Mouse (Mus musculus) hindbrain, embryonic 11.5 days (tissue): ENCODE results near the gene Ip6k1. TPM values are rescaled to one million over a fixed set of nuclear protein-coding genes. Genes with fewer than 3 reads are reported as not detected.

Experiments
- ATAC-seq: fragments of 200-750 bp; cut with Nextera tagmentation; 2 replicates; pipeline ENCODE4 v1.8.0; 2017; ENCODE audit warnings: mild to moderate bottlenecking, moderate TSS enrichment, moderate library complexity; ENCODE audit not compliant: low FRiP score
- DNase-seq: peaks from one replicate; pipeline ENCODE4 v3.0.0-alpha.2; 2015; ENCODE audit warnings: low spot score
- H3K27ac ChIP-seq: fragments of 300-500 bp; sonication (generic); 2 replicates; pipeline ENCODE4 v1.5.1; 2014; ENCODE audit warnings: mild to moderate bottlenecking, low read depth, low read length
- H3K27me3 ChIP-seq: fragments of 300-500 bp; sonication (generic); 2 replicates; pipeline ENCODE4 v1.6.1; 2014; ENCODE audit warnings: mild to moderate bottlenecking, low read length, moderate library complexity, mixed read lengths; ENCODE audit not compliant: control insufficient read depth, insufficient read depth
- H3K36me3 ChIP-seq: fragments of 300-500 bp; sonication (generic); 2 replicates; pipeline ENCODE4 v1.6.1; 2014; ENCODE audit warnings: mild to moderate bottlenecking, low read length, moderate library complexity, mixed read lengths; ENCODE audit not compliant: control insufficient read depth, insufficient read depth
- H3K4me1 ChIP-seq: fragments of 300-500 bp; sonication (generic); replicated peaks from 2 replicates; pipeline ENCODE4 v1.6.1; 2014; ENCODE audit warnings: low read length, mixed read lengths; ENCODE audit not compliant: control insufficient read depth, insufficient read depth
- H3K4me2 ChIP-seq: fragments of 300-500 bp; sonication (generic); replicated peaks from 2 replicates; pipeline ENCODE4 v1.6.1; 2014; ENCODE audit warnings: mild to moderate bottlenecking, low read depth, low read length
- H3K4me3 ChIP-seq: fragments of 300-500 bp; sonication (generic); 2 replicates; pipeline ENCODE4 v1.5.1; 2014; ENCODE audit warnings: low read depth, low read length
- H3K9ac ChIP-seq: fragments of 300-500 bp; sonication (generic); 2 replicates; pipeline ENCODE4 v1.6.1; 2014; ENCODE audit warnings: low read depth, low read length
- H3K9me3 ChIP-seq: fragments of 300-500 bp; sonication (generic); 2 replicates; pipeline ENCODE4 v1.6.1; 2016; ENCODE audit warnings: low read length; ENCODE audit not compliant: control insufficient read depth
- WGBS: fragments of 180-500 bp; shearing (Covaris S2); extraction: QIAGEN DNeasy Blood & Tissue Kit; methylation state at CpG from one replicate; pipeline ENCODE4 v1.1.7; 2014; 5-methylcytosine and 5-hydroxymethylcytosine counted together
- polyA plus RNA-seq: library from polyadenylated mRNA; unstranded; fragments of >200 nt; fragmentation: Nextera tagmentation; extraction: Ambion mirVana; gene quantifications from 2 replicates; pipeline ENCODE4 v1.2.1, GENCODE M21; 2014

Gene Ip6k1
- polyA plus RNA-seq, 1 experiment from 2014 or later, result 27.4 TPM

GRCm38 (mm10) chr9:108055661-108056237, 53.4 kb downstream of the Ip6k1 start:
- no peaks in the 10 kb centered on the region for H3K9me3 ChIP-seq
- no peak overlapping the region for H3K4me2 ChIP-seq
- H3K27ac ChIP-seq, result no peak overlapping the region
- peaks cover 2% of the 10 kb centered on the region; the same call in 1 of the 2 replicates for H3K4me1 ChIP-seq
- H3K36me3 ChIP-seq, result 0 out of 2 replicates have a peak, but pooled peaks cover 2% of the 10 kb centered on the region
- H3K4me3 ChIP-seq, result no peak overlapping the region
- no peak for DNase-seq
- no peak overlapping the region for H3K9ac ChIP-seq
- ATAC-seq, result no peak
- H3K27me3 ChIP-seq, result no peaks in the 10 kb centered on the region
- WGBS, result 91% methylated on average over 6 of the region's 6 CpGs

- Histone ChIP-seq H3K9ac (no peak overlapping the region), H3K36me3 (0 out of 2 replicates have a peak, but pooled peaks cover 2% of the 10 kb centered on the region), H3K4me1 (peaks cover 2% of the 10 kb centered on the region; the same call in 1 of the 2 replicates), H3K27me3 (no peaks in the 10 kb centered on the region), H3K4me2 (no peak overlapping the region), H3K4me3 (no peak overlapping the region), H3K27ac (no peak overlapping the region), H3K9me3 (no peaks in the 10 kb centered on the region)
- WGBS, result 78% methylated on average over 28 of the region's 28 CpGs
- no peak for ATAC-seq
- DNase-seq, result no peak
Measured at GRCm38 (mm10) chr9:108056361-108057261, 54.3 kb downstream of the Ip6k1 start.

- Histone ChIP-seq H3K4me1 (peaks cover 2% of the 10 kb centered on the region; the same call in 1 of the 2 replicates), H3K27ac (no peak overlapping the region), H3K9ac (no peak overlapping the region), H3K27me3 (no peaks in the 10 kb centered on the region), H3K4me3 (no peak overlapping the region), H3K9me3 (no peaks in the 10 kb centered on the region), H3K4me2 (no peak overlapping the region), H3K36me3 (0 out of 2 replicates have a peak, but pooled peaks cover 2% of the 10 kb centered on the region)
- WGBS, result 95% methylated on average over 5 of the region's 5 CpGs
- ATAC-seq (no peak), DNase-seq (no peak)
Measured at GRCm38 (mm10) chr9:108057262-108057562, 54.9 kb downstream of the Ip6k1 start.

- Histone ChIP-seq H3K4me1 (no peaks in the 10 kb centered on the region), H3K9me3 (no peaks in the 10 kb centered on the region), H3K9ac (no peak overlapping the region), H3K4me2 (no peak overlapping the region), H3K4me3 (no peak overlapping the region), H3K27me3 (no peaks in the 10 kb centered on the region), H3K27ac (no peak overlapping the region), H3K36me3 (0 out of 2 replicates have a peak, but pooled peaks cover 2% of the 10 kb centered on the region)
- WGBS, result 95% methylated on average over 9 of the region's 9 CpGs
- ATAC-seq, result no peak
- no peak for DNase-seq
Measured at GRCm38 (mm10) chr9:108058291-108058690, 56.0 kb downstream of the Ip6k1 start.

GRCm38 (mm10) chr9:108062142-108062541, 59.8 kb downstream of the Ip6k1 start:
- Histone ChIP-seq H3K36me3 (0 out of 2 replicates have a peak, but pooled peaks cover 2% of the 10 kb centered on the region), H3K9me3 (no peaks in the 10 kb centered on the region), H3K4me1 (no peaks in the 10 kb centered on the region), H3K4me2 (no peak overlapping the region), H3K9ac (no peak overlapping the region), H3K27me3 (no peaks in the 10 kb centered on the region), H3K27ac (no peak overlapping the region), H3K4me3 (no peak overlapping the region)
- no peak for DNase-seq
- 97% methylated on average over 3 of the region's 3 CpGs for WGBS
- ATAC-seq, result no peak

- Histone ChIP-seq H3K4me2 (no peak overlapping the region), H3K36me3 (0 out of 2 replicates have a peak, but pooled peaks cover 2% of the 10 kb centered on the region), H3K9ac (no peak overlapping the region), H3K27me3 (no peaks in the 10 kb centered on the region), H3K4me3 (no peak overlapping the region), H3K27ac (no peak overlapping the region), H3K4me1 (no peaks in the 10 kb centered on the region), H3K9me3 (no peaks in the 10 kb centered on the region)
- DNase-seq (no peak), ATAC-seq (no peak)
- WGBS, result 90% methylated on average over 12 of the region's 12 CpGs
Measured at GRCm38 (mm10) chr9:108063361-108063760, 61.1 kb downstream of the Ip6k1 start.

- no peak for ATAC-seq
- Histone ChIP-seq H3K9me3 (no peaks in the 10 kb centered on the region), H3K27me3 (no peaks in the 10 kb centered on the region), H3K4me3 (no peak overlapping the region), H3K27ac (no peak overlapping the region), H3K4me1 (no peaks in the 10 kb centered on the region), H3K4me2 (no peak overlapping the region), H3K36me3 (no peaks in the 10 kb centered on the region), H3K9ac (no peak overlapping the region)
- peak; percentile 74 for DNase-seq
- 54% methylated on average over 5 of the region's 5 CpGs for WGBS
Measured at GRCm38 (mm10) chr9:108065491-108066011, 63.2 kb downstream of the Ip6k1 start.

- no peaks in the 10 kb centered on the region for H3K36me3 ChIP-seq
- no peak overlapping the region for H3K9ac ChIP-seq
- ATAC-seq (no peak), DNase-seq (no peak)
- H3K4me2 ChIP-seq, result no peak overlapping the region
- no peaks in the 10 kb centered on the region for H3K9me3 ChIP-seq
- no peaks in the 10 kb centered on the region for H3K4me1 ChIP-seq
- H3K4me3 ChIP-seq, result no peak overlapping the region
- no peaks in the 10 kb centered on the region for H3K27me3 ChIP-seq
- H3K27ac ChIP-seq, result no peak overlapping the region
- 87% methylated on average over 7 of the region's 7 CpGs for WGBS
Measured at GRCm38 (mm10) chr9:108067199-108067598, 64.9 kb downstream of the Ip6k1 start.
